Mouse (Mus musculus) spleen, adult 2 months (tissue): Measurements from ENCODE around the gene Adamts17.

Experiments
- CTCF ChIP-seq: fragments of 200-500 bp; IDR thresholded peaks from 2 replicates; pipeline ENCODE4 v1.5.1; 2011; ENCODE audit warnings: mild to moderate bottlenecking, inconsistent platforms; ENCODE audit not compliant: insufficient read depth, insufficient read length, insufficient replicate concordance; ENCODE audit errors: extremely low read depth
- POLR2A ChIP-seq: fragments of 200-500 bp; IDR thresholded peaks from 2 replicates; pipeline ENCODE4 v1.6.1; 2011; ENCODE audit warnings: low read depth, low read length, inconsistent platforms

- no peak for TF ChIP-seq CTCF
- no peak for TF ChIP-seq POLR2A
These were observed 35.7 kb upstream of the Adamts17 start for GRCm38 (mm10) chr7:66803798-66804197.
